Mouse (Mus musculus) forebrain, embryonic 11.5 days (tissue): ENCODE data around the gene Daam1. TPM values are rescaled to one million over a fixed set of nuclear protein-coding genes. Genes with fewer than 3 reads are reported as not detected.

Experiments
- ATAC-seq: fragments of 200-750 bp; cut with Nextera tagmentation; replicated peaks from 2 replicates; pipeline ENCODE4 v1.8.0; 2017; ENCODE audit warnings: moderate TSS enrichment; ENCODE audit not compliant: low FRiP score
- DNase-seq: peaks from one replicate; pipeline ENCODE4 v3.0.0-alpha.2; 2017; ENCODE audit warnings: low spot score
- H3K27ac ChIP-seq: fragments of 300-500 bp; sonication (generic); 2 replicates; pipeline ENCODE4 v1.5.1; 2014; ENCODE audit warnings: low read depth, low read length
- H3K27me3 ChIP-seq: fragments of 300-500 bp; sonication (generic); 2 replicates; pipeline ENCODE4 v1.6.1; 2014; ENCODE audit warnings: mild to moderate bottlenecking, low read length, mixed read lengths; ENCODE audit not compliant: control insufficient read depth, insufficient read depth
- H3K36me3 ChIP-seq: fragments of 300-500 bp; sonication (generic); 2 replicates; pipeline ENCODE4 v1.6.1; 2014; ENCODE audit warnings: mild to moderate bottlenecking, low read length, moderate library complexity, mixed read lengths; ENCODE audit not compliant: control insufficient read depth, insufficient read depth
- H3K4me1 ChIP-seq: fragments of 300-500 bp; sonication (generic); replicated peaks from 2 replicates; pipeline ENCODE4 v1.6.1; 2014; ENCODE audit warnings: low read length, mixed read lengths; ENCODE audit not compliant: control insufficient read depth, insufficient read depth
- H3K4me2 ChIP-seq: fragments of 300-500 bp; sonication (generic); 2 replicates; pipeline ENCODE4 v1.6.1; 2014; ENCODE audit warnings: low read depth, mild to moderate bottlenecking, low read length, moderate library complexity, mixed read lengths; ENCODE audit not compliant: severe bottlenecking
- H3K4me3 ChIP-seq: fragments of 300-500 bp; sonication (generic); 2 replicates; pipeline ENCODE4 v1.5.1; 2014; ENCODE audit warnings: low read depth, low read length
- H3K9ac ChIP-seq: fragments of 300-500 bp; sonication (generic); 2 replicates; pipeline ENCODE4 v1.6.1; 2014; ENCODE audit warnings: low read length
- H3K9me3 ChIP-seq: fragments of 300-500 bp; sonication (generic); 2 replicates; pipeline ENCODE4 v1.6.1; 2016; ENCODE audit warnings: low read length, mixed read lengths; ENCODE audit not compliant: control insufficient read depth
- WGBS: fragments of 180-500 bp; shearing (Covaris S2); extraction: QIAGEN DNeasy Blood & Tissue Kit; methylation state at CpG from one replicate; pipeline ENCODE4 v1.1.7; 2014; 5-methylcytosine and 5-hydroxymethylcytosine counted together
- polyA plus RNA-seq: library from polyadenylated mRNA; unstranded; fragments of >200 nt; fragmentation: Nextera tagmentation; extraction: Ambion mirVana; gene quantifications from 2 replicates; pipeline ENCODE4 v1.2.1, GENCODE M21; 2014

Daam1 gene
- polyA plus RNA-seq, 1 experiment from 2014 or later = 16.8 TPM

- no peak for ATAC-seq
- H3K27ac ChIP-seq = no peak overlapping the region
- H3K9me3 ChIP-seq = no peaks in the 10 kb centered on the region
- no peak overlapping the region for H3K9ac ChIP-seq
- DNase-seq = no peak
- H3K4me3 ChIP-seq = no peak overlapping the region
- WGBS = 88% methylated on average over 6 of the region's 6 CpGs
- H3K4me1 ChIP-seq = 0 out of 2 replicates have a peak, but pooled peaks cover 2% of the 10 kb centered on the region
- H3K27me3 ChIP-seq = no peaks in the 10 kb centered on the region
- H3K36me3 ChIP-seq = no peaks in the 10 kb centered on the region; the same call in 1 of the 2 replicates
- no peak overlapping the region for H3K4me2 ChIP-seq
These were observed 149.3 kb downstream of the Daam1 start for GRCm38 (mm10) chr12:71980166-71980565.

GRCm38 (mm10) chr12:71980746-71981145 is 149.9 kb downstream of the Daam1 start:
- no peak for DNase-seq
- ATAC-seq = no peak
- Histone ChIP-seq H3K4me2 (no peak overlapping the region), H3K27ac (no peak overlapping the region), H3K9ac (no peak overlapping the region), H3K36me3 (no peaks in the 10 kb centered on the region; the same call in 1 of the 2 replicates), H3K4me1 (0 out of 2 replicates have a peak, but pooled peaks cover 2% of the 10 kb centered on the region), H3K27me3 (no peaks in the 10 kb centered on the region), H3K9me3 (no peaks in the 10 kb centered on the region), H3K4me3 (no peak overlapping the region)
- 93% methylated on average over 11 of the region's 11 CpGs for WGBS

- no peaks in the 10 kb centered on the region for H3K27me3 ChIP-seq
- no peak overlapping the region for H3K4me3 ChIP-seq
- H3K9ac ChIP-seq = no peak overlapping the region
- no peaks in the 10 kb centered on the region for H3K9me3 ChIP-seq
- H3K27ac ChIP-seq = no peak overlapping the region
- H3K36me3 ChIP-seq = no peaks in the 10 kb centered on the region; the same call in 1 of the 2 replicates
- 74% methylated on average over 8 of the region's 8 CpGs for WGBS
- H3K4me2 ChIP-seq = no peak overlapping the region
- DNase-seq (no peak), ATAC-seq (no peak)
- H3K4me1 ChIP-seq = 0 out of 2 replicates have a peak, but pooled peaks cover 2% of the 10 kb centered on the region
These were observed 150.4 kb downstream of the Daam1 start for GRCm38 (mm10) chr12:71981250-71981649.

GRCm38 (mm10) chr12:71981791-71982190 is 150.9 kb downstream of the Daam1 start:
- no peak for ATAC-seq

GRCm38 (mm10) chr12:71983102-71983715 is 152.3 kb downstream of the Daam1 start:
- no peak for DNase-seq
- 0 out of 2 replicates have a peak, but pooled peaks cover 2% of the 10 kb centered on the region for H3K4me1 ChIP-seq
- no peak overlapping the region for H3K27ac ChIP-seq
- 82% methylated on average over 10 of the region's 10 CpGs for WGBS
- H3K9me3 ChIP-seq = no peaks in the 10 kb centered on the region
- no peak overlapping the region for H3K4me3 ChIP-seq
- no peaks in the 10 kb centered on the region for H3K27me3 ChIP-seq
- H3K4me2 ChIP-seq = no peak overlapping the region
- no peaks in the 10 kb centered on the region; the same call in 1 of the 2 replicates for H3K36me3 ChIP-seq
- H3K9ac ChIP-seq = no peak overlapping the region
- ATAC-seq = no peak

More at GRCm38 (mm10) chr12:71981791-71982190, 150.9 kb downstream of the Daam1 start:
- H3K4me3 ChIP-seq = no peak overlapping the region
- no peak overlapping the region for H3K9ac ChIP-seq
- no peaks in the 10 kb centered on the region; the same call in 1 of the 2 replicates for H3K36me3 ChIP-seq
- H3K4me2 ChIP-seq = no peak overlapping the region
- 0 out of 2 replicates have a peak, but pooled peaks cover 2% of the 10 kb centered on the region for H3K4me1 ChIP-seq
- no peak for DNase-seq
- no peaks in the 10 kb centered on the region for H3K9me3 ChIP-seq
- H3K27ac ChIP-seq = no peak overlapping the region
- WGBS = 78% methylated on average over 5 of the region's 5 CpGs
- H3K27me3 ChIP-seq = no peaks in the 10 kb centered on the region

GRCm38 (mm10) chr12:71987161-71987560 is 156.3 kb downstream of the Daam1 start:
- no peak overlapping the region for H3K4me3 ChIP-seq
- H3K36me3 ChIP-seq = no peaks in the 10 kb centered on the region; the same call in 1 of the 2 replicates
- ATAC-seq (no peak), DNase-seq (no peak)
- no peaks in the 10 kb centered on the region for H3K4me1 ChIP-seq
- no peaks in the 10 kb centered on the region for H3K27me3 ChIP-seq
- no peak overlapping the region for H3K9ac ChIP-seq
- WGBS = 96% methylated on average over 2 of the region's 2 CpGs
- no peaks in the 10 kb centered on the region for H3K9me3 ChIP-seq
- no peak overlapping the region for H3K4me2 ChIP-seq
- no peak overlapping the region for H3K27ac ChIP-seq

- Histone ChIP-seq H3K4me1 (no peaks in the 10 kb centered on the region), H3K36me3 (peaks cover 6% of the 10 kb centered on the region; the same call in 1 of the 2 replicates), H3K27me3 (no peaks in the 10 kb centered on the region), H3K4me3 (no peak overlapping the region), H3K27ac (no peak overlapping the region), H3K9ac (no peak overlapping the region), H3K4me2 (no peak overlapping the region), H3K9me3 (no peaks in the 10 kb centered on the region)
- ATAC-seq (no peak), DNase-seq (no peak)
- WGBS = 81% methylated on average over 4 of the region's 4 CpGs
These were observed 157.0 kb downstream of the Daam1 start for GRCm38 (mm10) chr12:71987885-71988284.

- DNase-seq = no peak
- H3K27ac ChIP-seq = no peak overlapping the region
- no peak overlapping the region for H3K4me2 ChIP-seq
- no peak overlapping the region for H3K9ac ChIP-seq
- no peaks in the 10 kb centered on the region for H3K9me3 ChIP-seq
- no peaks in the 10 kb centered on the region for H3K27me3 ChIP-seq
- H3K36me3 ChIP-seq = peaks cover 6% of the 10 kb centered on the region; the same call in 1 of the 2 replicates
- H3K4me1 ChIP-seq = no peaks in the 10 kb centered on the region
- WGBS = 97% methylated on average over 17 of the region's 17 CpGs
- no peak for ATAC-seq
- no peak overlapping the region for H3K4me3 ChIP-seq
These were observed 158.7 kb downstream of the Daam1 start for GRCm38 (mm10) chr12:71989596-71989995.
